10 mouse cellular contexts compared by ENCODE assay signal in genomic region chr3:92153322-92153721, GRCm38 (mm10). TPM values are rescaled to one million over a fixed set of nuclear protein-coding genes. Genes with fewer than 3 reads are reported as not detected.
DNase-seq lines count a peak whose midpoint lies in the region; ATAC-seq and TF ChIP-seq lines count a peak whose summit lies in the region.
"Had no signal": no experiment of that assay in that cellular context is flagged by ENCODE, and none has a peak within 500 bp of the region (broad histone marks: within the 10 kb centered on the region; RNA-seq: fewer than 3 reads in every experiment).

No protein-coding gene starts in this region.

- H3K4me2 ChIP-seq in embryonic facial prominence, embryonic 14.5 days (ENCODE audit: low read depth, low read length) = no peak overlapping the region
- no peak overlapping the region for H3K4me2 ChIP-seq in kidney, postnatal 0 days (ENCODE audit: low read length)
- no peak overlapping the region for H3K4me2 ChIP-seq in lung, postnatal 0 days (replicated peaks; ENCODE audit: low read depth, low read length)
- H3K4me2 ChIP-seq: neural tube, embryonic 12.5 days had no signal

- no peaks in the 10 kb centered on the region for H3K36me3 ChIP-seq in embryonic facial prominence, embryonic 14.5 days (ENCODE audit: control insufficient read depth, insufficient read depth, low read length)
- no peaks in the 10 kb centered on the region for H3K36me3 ChIP-seq in kidney, postnatal 0 days (ENCODE audit: insufficient read depth, low read length)
- H3K36me3 ChIP-seq in lung, postnatal 0 days (ENCODE audit: insufficient read depth, low read length) = no peaks in the 10 kb centered on the region
- H3K36me3 ChIP-seq: neural tube, embryonic 12.5 days had no signal

- no peaks in the 10 kb centered on the region for H3K4me1 ChIP-seq in embryonic facial prominence, embryonic 14.5 days (ENCODE audit: control insufficient read depth, insufficient read depth, low read length)
- H3K4me1 ChIP-seq in kidney, postnatal 0 days (replicated peaks; ENCODE audit: insufficient read depth, low read length) = no peaks in the 10 kb centered on the region
- no peaks in the 10 kb centered on the region for H3K4me1 ChIP-seq in lung, postnatal 0 days (ENCODE audit: insufficient read depth, low read depth, low read length)
- H3K4me1 ChIP-seq: neural tube, embryonic 12.5 days had no signal

- TF ChIP-seq EP300 in lung, postnatal 0 days (IDR thresholded peaks at IDR 0.05) = no peak

- no peaks in the 10 kb centered on the region for H3K27me3 ChIP-seq in embryonic facial prominence, embryonic 14.5 days (replicated peaks; ENCODE audit: control insufficient read depth, insufficient read depth, low read length)
- no peaks in the 10 kb centered on the region for H3K27me3 ChIP-seq in kidney, postnatal 0 days (ENCODE audit: insufficient read depth, low read length)
- H3K27me3 ChIP-seq in lung, postnatal 0 days (replicated peaks; ENCODE audit: insufficient read depth, low read length) = no peaks in the 10 kb centered on the region
- H3K27me3 ChIP-seq: neural tube, embryonic 12.5 days had no signal

- no peak overlapping the region for H3K4me3 ChIP-seq in embryonic facial prominence, embryonic 14.5 days (ENCODE audit: low read depth, low read length)
- no peak overlapping the region for H3K4me3 ChIP-seq in kidney, postnatal 0 days (replicated peaks; ENCODE audit: low read depth, low read length)
- no peak overlapping the region for H3K4me3 ChIP-seq in lung, postnatal 0 days (ENCODE audit: low read depth, low read length)
- H3K4me3 ChIP-seq: neural tube, embryonic 12.5 days had no signal

- ATAC-seq in cerebellum, adult (ENCODE audit: insufficient number of reproducible peaks, low FRiP score, low TSS enrichment) = no peak
- ATAC-seq in embryonic facial prominence, embryonic 14.5 days (ENCODE audit: low read depth) = no peak
- no peak for ATAC-seq in kidney, postnatal 0 days (replicated peaks; ENCODE audit: low FRiP score, low read depth)
- no peak for ATAC-seq in lung, postnatal 0 days

- no peaks in the 10 kb centered on the region for H3K9me3 ChIP-seq in embryonic facial prominence, embryonic 14.5 days (ENCODE audit: control insufficient read depth, low read length)
- no peaks in the 10 kb centered on the region for H3K9me3 ChIP-seq in kidney, postnatal 0 days (replicated peaks; ENCODE audit: low read length)
- H3K9me3 ChIP-seq in lung, postnatal 0 days (ENCODE audit: low read length) = no peaks in the 10 kb centered on the region
- H3K9me3 ChIP-seq: neural tube, embryonic 12.5 days had no signal

- TF ChIP-seq CTCF in kidney, postnatal 0 days (IDR thresholded peaks at IDR 0.05; ENCODE audit: low read depth) = peak; percentile 86
- TF ChIP-seq CTCF in lung, postnatal 0 days (IDR thresholded peaks at IDR 0.05) = peak; percentile 80

- H3K27ac ChIP-seq in embryonic facial prominence, embryonic 14.5 days (replicated peaks; ENCODE audit: low read depth, low read length) = no peak overlapping the region
- no peak overlapping the region for H3K27ac ChIP-seq in kidney, postnatal 0 days
- H3K27ac ChIP-seq in lung, postnatal 0 days (ENCODE audit: low read length) = no peak overlapping the region
- H3K27ac ChIP-seq: neural tube, embryonic 12.5 days had no signal

- peak; percentile 6 for DNase-seq in cerebellum, adult 9-10 months
- peak; percentile 38 for DNase-seq in thymus, postnatal 4 days
- no peak for DNase-seq in thymus, postnatal 25 days
- peak; percentile 50 for DNase-seq in embryonic facial prominence, embryonic 14.5 days (ENCODE audit: low spot score)
- peak; percentile 62 for DNase-seq in kidney, postnatal 0 days (ENCODE audit: low spot score)
- peak; percentile 60 for DNase-seq in lung, postnatal 0 days (ENCODE audit: low spot score)
- peak; percentile 53 for DNase-seq in yolk sac, embryonic 10.5 days (ENCODE audit: low spot score)

- no peak overlapping the region for H3K9ac ChIP-seq in embryonic facial prominence, embryonic 14.5 days (ENCODE audit: low read depth, low read length)
- H3K9ac ChIP-seq in kidney, postnatal 0 days (ENCODE audit: low read depth, low read length) = no peak overlapping the region
- H3K9ac ChIP-seq in lung, postnatal 0 days (replicated peaks; ENCODE audit: low read depth) = no peak overlapping the region
- H3K9ac ChIP-seq: neural tube, embryonic 12.5 days had no signal

RNA-seq across cellular contexts. Expression of gene Lelp1, which starts 10.8 kb away (rescaled TPM):
- not detected in 2 replicates for polyA plus RNA-seq in embryonic facial prominence, embryonic 14.5 days (2014; fragmentation: Nextera tagmentation; extraction: Ambion mirVana)
- polyA plus RNA-seq in kidney, postnatal 0 days (2015; fragmentation: Nextera tagmentation; extraction: Ambion mirVana) = not detected in 2 replicates
- not detected in 2 replicates for polyA plus RNA-seq in lung, postnatal 0 days (2015; fragmentation: Nextera tagmentation; extraction: Ambion mirVana)
- polyA plus RNA-seq: heart, embryonic 16.5 days; neural tube, embryonic 12.5 days had no signal

RNA-seq across cellular contexts. Expression of gene Prr9, which starts 29.6 kb away (rescaled TPM):
- polyA plus RNA-seq in embryonic facial prominence, embryonic 14.5 days (2014; fragmentation: Nextera tagmentation; extraction: Ambion mirVana) = 1.2 and 7.7 TPM in 2 replicates
- polyA plus RNA-seq in kidney, postnatal 0 days (2015; fragmentation: Nextera tagmentation; extraction: Ambion mirVana) = not detected in 2 replicates
- polyA plus RNA-seq in lung, postnatal 0 days (2015; fragmentation: Nextera tagmentation; extraction: Ambion mirVana) = not detected in 2 replicates
- polyA plus RNA-seq: neural tube, embryonic 12.5 days had no signal
